Mouse (Mus musculus) T-helper 17 cell (primary cell): ENCODE measurements around the gene Nr4a2.

Experiments used
- in situ Hi-C, 2 experiments: fragments of 300-600 bp; cut with MboI, MseI; formaldehyde crosslinking; loops; 1 replicate in 1 of 2; 2 replicates in 1 of 2; pipeline ENCODE4 v1.15.1; 2025; ENCODE audit warnings: high pct_unique_total_duplicates in 2 of 2

Nr4a2 gene

DNA sequence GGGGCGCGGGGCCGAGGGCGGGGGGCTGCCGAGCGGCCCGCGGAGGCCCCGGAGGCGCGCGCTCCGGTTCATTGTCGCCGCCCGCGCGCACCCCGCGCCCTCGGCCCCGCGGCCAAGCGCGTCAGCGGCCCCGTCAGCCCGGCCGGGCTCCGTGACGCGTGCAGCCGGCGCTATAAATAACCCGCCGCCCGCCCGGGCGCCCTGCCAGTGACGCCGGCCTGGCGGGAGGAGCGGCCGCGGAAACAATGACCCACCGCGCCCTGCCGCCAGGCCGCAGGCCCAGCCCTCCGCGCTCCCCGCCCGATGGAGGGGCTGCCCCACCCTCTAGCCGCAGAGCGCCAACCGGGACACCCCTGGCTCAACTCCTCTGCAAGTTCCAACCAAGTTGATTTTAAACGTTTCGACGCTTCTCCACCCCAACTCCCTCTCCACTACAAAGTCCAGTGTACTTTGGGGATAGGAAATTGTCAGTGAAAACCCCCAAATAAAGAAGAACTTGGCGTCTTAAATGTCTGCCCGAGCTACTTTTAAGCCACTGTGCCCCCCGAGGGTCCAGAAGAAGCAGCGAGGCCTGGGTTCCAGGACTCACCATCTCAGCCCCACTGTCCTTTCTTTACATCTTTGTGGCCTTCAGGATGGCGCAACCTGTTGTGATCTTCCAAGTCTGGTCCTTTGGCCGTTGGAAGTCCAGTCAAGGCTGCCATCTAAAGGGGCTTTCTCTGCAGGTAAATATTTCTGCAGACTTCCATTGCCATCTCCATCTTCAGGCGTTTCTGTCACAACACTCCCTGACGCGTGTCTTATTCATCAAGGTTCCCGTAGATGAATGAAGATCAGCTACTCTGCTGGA lies at the start of gene Nr4a2:
Gene Nr4a2 (minus strand): TSS at position 13 of the 850 bp plus-strand sequence.
- in situ Hi-C loops: loop anchor here in 1 of 2 experiments (5.0 to 25.0 kb wide), 2 partner anchors 108 to 1063 kb away; partner anchors contain the start of gene Cytip

DNA sequence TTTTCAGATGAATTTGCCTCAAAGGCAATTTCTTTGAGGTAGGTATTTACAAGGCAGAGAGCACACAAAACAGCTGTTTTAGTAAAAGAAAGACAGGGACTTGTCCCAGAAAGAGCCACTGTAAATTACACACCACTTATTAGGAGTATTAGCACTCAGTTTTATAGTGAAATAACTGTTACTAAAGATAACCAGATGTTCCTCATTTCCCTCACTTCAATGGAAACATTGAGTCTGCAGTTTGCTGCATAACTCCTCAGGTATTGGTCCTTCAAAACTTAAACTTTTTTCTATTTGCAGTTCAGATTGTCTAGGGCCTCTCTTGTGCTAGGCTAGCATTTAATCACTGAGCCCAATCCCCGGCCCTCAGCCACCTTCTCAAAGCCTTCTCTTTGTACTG lies 41.6 kb upstream of the Nr4a2 start:
- in situ Hi-C loops: loop anchor here in 1 of 2 experiments (25.0 kb wide), 1 partner anchor 1053 kb away; no protein-coding TSS in a partner anchor

- in situ Hi-C loops: loop anchor here in 1 of 2 experiments (25.0 kb wide), 1 partner anchor 1045 kb away; no protein-coding TSS in a partner anchor
Measured at GRCm38 (mm10) chr2:57156814-57157213, 33.0 kb upstream of the Nr4a2 start.

- in situ Hi-C loops: loop anchor here in 1 of 2 experiments (5.0 to 25.0 kb wide), 2 partner anchors 748 to 1037 kb away; no protein-coding TSS in a partner anchor
Measured at GRCm38 (mm10) chr2:57149796-57150195, 26.0 kb upstream of the Nr4a2 start.

- in situ Hi-C loops: loop anchor here in 1 of 2 experiments (5.0 kb wide), 1 partner anchor 749 kb away; no protein-coding TSS in a partner anchor
Measured at GRCm38 (mm10) chr2:57148231-57148630, 24.4 kb upstream of the Nr4a2 start.

DNA sequence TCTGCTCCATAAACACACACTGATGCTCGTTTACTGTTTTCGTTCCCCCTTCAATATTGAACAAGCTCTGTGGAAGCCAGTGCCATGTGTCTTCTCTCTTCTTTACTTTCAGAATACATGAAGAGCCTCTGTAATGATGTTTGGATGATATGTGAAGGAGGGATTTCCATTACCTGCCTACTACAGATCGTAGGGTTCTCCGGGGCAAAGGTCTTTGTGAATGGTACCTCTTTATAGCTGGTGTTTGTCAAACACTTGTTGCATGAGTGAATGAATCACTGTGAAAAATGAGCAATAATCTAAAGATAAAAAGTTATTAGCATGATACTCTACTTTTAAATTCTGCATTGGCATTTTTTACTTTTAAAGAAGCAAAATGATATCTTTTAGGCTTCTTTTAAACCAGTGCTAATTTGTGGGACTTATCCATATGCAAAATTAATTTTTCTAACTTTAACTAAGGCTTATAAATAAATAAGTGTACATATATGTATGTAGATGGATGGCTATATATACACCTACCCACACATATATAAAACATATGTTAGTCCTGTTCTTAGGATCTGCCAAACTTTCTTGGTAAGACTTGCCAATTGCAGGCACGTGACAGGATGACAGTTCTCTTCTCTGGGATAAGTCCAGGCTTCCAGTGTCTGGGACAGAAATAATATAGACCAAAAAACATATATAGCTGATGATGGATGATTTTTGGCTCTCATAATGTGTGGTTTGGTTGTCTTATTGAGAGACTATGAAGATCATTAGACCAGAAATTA lies 22.0 kb upstream of the Nr4a2 start:
- in situ Hi-C loops: loop anchor here in 1 of 2 experiments (5.0 kb wide), 1 partner anchor 751 kb away; no protein-coding TSS in a partner anchor

DNA sequence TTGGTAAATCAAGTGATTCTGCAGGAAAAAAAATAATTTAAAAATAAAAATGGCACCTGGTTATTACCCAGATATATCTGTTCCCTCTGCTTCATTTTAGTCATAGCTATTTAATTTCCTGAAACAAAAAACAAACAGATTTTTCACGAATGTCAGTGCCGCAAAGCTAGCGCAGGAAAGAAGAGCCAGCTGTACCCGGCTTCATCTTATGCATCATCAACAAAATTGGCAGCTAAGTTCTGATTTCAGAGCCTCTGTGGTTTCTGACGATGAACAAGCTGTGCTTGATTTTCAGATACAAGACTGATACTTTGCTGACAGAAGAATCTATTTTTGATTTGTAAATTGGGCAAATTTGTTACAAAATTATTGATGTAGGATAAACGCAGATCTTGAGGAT lies 14.8 kb upstream of the Nr4a2 start:
- in situ Hi-C loops: no loop called here

DNA sequence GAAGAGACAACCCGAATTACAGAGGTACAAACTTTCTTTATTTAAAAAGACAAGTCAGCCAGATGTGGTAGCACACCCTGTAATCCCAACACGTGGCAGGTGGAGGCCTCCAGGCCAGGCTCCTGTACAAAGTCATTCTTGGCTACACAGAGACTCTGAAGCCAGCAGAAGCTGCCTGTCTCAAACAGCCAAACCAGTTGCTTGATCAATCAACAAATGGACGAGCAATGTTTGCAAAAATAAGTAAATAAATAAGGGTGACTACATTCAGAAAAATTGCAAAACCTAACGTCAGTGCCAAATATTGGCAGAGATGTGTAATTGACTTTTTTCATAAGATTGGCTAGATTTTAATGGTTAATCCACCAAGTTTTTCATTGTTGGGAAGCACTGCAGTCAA lies 3.7 kb upstream of the Nr4a2 start:
- in situ Hi-C loops: loop anchor here (5.0 kb wide), 1 partner anchor 55 kb away; no protein-coding TSS in a partner anchor

DNA sequence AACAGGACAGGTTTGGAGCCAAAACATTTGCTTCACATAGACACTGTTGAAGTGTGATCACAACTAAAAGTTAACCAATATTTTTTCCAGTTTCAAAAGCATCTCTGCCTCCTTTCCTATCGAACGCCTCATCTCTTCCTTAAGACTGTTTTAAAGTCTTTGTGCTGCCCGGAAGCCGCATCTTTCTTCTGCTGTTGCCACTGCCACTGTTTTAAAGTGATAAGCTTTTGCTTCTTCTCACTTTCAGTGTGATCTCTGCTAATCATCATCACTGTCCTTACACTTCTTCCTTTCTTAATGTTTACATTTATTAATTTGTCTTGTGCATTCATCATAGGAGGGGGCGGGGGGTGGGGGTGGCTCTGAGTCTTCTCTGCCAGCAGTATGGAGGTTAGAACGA lies 2.1 kb upstream of the Nr4a2 start:
- in situ Hi-C loops: loop anchor here (5.0 kb wide), 1 partner anchor 56 kb away; no protein-coding TSS in a partner anchor

GRCm38 (mm10) chr2:57122986-57123980 lies 520 bp downstream of the Nr4a2 start:
- in situ Hi-C loops: loop anchor here in 1 of 2 experiments (5.0 to 25.0 kb wide), 2 partner anchors 109 to 1064 kb away; partner anchors contain the start of gene Cytip

- in situ Hi-C loops: loop anchor here in 1 of 2 experiments (5.0 to 25.0 kb wide), 2 partner anchors 111 to 1066 kb away; partner anchors contain the start of gene Cytip
Measured at GRCm38 (mm10) chr2:57121110-57121509, 2.7 kb downstream of the Nr4a2 start.

DNA sequence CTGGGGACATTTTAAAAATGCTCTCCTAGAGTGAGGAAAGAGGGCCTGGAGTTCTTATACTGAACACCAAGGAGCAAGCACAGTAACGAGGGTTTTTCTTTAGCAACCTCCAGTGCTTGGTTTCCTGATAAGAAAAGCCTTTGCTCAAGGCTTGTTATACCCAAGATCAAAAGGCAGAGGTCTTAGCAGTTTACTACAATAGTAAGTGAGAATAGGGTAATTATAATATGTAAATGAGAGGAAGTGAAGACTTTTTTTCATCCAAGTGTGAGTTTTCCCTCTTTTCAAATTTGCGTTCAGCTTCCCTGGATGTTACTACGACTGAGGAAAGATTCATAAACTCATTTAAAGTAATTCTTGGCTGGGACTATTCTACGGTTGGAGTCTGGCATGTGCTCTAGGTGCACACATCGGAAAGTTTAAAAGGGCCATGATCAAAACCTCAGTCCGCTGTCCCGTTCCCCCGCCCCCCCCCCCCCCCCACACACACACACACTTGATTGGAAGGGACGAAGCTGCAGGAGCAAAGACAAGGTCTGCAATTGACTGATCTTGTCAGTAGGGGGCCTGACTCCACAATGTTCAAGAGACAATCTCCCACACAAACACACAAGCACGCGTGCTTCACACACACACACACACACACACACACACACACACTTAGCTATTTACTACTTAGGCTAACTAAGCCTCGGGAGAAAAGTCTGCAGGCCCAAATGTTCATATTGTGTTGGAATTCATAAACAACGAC lies 6.4 kb downstream of the Nr4a2 start:
- in situ Hi-C loops: loop anchor here (5.0 to 25.0 kb wide), 3 partner anchors 120 to 1070 kb away; partner anchors contain the start of genes Cytip (in 1 of the 2) and Gpd2 (in 1 of the 2)

DNA sequence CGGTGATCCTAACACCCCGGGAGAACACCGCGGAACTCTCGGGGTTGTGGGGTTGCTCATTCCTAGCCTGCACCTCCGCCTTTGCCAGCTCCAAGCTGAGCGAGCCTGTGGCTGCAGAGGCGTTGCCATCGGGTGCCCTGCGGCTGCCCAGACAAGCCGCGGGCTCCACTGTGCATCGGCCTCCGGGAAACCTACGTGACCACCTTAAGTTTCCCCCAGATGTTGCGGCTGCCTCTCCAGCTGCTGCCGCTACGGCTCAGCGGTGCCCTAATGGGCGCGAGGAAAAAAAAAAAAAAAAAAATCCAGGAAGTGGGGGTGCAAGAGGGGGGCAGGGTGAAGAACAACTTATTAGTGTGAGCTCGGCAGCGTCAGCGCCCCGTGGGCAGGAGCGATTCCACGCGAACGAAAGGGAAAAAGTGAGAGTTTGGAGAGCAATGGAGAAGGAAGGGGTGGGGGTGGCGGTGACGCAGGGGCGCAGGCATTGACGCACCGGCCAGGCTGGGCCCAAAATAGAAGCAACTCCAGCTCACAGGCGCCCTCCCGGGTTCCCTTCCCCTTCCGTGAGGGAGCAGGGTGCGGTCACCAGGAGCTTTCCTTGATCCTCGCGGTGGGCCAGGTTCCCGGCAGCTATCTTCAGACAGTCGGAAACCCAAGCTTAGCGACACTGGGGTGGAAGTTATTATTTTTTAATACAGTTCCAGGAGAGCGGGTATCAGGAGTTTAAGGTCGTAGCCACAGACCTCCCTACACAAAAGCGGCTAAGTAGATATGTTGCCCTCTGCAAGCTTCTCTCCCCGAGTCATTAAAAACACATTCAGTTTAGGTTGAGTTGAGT lies 7.2 kb downstream of the Nr4a2 start:
- in situ Hi-C loops: loop anchor here (5.0 to 25.0 kb wide), 3 partner anchors 121 to 1071 kb away; partner anchors contain the start of genes Cytip (in 1 of the 2) and Gpd2 (in 1 of the 2)

GRCm38 (mm10) chr2:57115864-57116365 lies 7.9 kb downstream of the Nr4a2 start:
- in situ Hi-C loops: loop anchor here (5.0 to 25.0 kb wide), 3 partner anchors 121 to 1071 kb away; partner anchors contain the start of genes Cytip (in 1 of the 2) and Gpd2 (in 1 of the 2)

DNA sequence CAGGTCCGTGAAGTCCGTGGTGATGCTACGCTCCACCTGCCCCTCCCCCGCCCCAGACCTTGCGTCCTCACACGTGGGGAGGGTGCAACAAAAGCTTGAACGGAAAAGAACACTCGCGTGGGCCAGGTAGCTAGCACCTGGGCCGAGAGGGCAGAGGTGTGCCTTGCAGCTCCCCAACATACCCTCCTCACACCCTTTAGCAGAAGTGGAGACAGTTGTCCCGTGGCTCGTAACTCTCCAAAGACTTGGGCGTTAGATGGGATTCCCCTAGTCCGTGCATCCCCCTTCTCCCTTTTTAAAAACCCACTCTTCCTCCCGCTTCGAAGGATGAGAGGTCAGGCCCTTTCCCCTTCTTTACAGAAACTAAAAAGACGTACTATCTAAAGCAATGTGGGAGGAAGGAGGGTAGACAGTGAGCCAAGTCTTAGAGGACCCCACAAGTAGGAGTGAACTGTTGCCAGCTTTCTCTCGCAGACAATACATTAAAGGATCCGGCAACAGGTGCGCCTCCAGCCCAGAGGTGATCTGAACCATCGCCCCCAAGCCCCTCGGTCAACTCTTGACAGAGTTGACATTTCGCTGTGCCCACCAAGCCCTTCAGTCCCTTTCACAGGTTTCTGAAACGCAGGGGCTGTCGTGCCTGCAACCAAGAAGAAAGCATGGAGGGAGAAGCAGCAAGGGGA lies 8.5 kb downstream of the Nr4a2 start:
- in situ Hi-C loops: loop anchor here (5.0 to 25.0 kb wide), 3 partner anchors 122 to 1072 kb away; partner anchors contain the start of genes Cytip (in 1 of the 2) and Gpd2 (in 1 of the 2)

- in situ Hi-C loops: loop anchor here (5.0 to 25.0 kb wide), 3 partner anchors 123 to 1073 kb away; partner anchors contain the start of genes Cytip (in 1 of the 2) and Gpd2 (in 1 of the 2)
Measured at GRCm38 (mm10) chr2:57114211-57115151, 9.3 kb downstream of the Nr4a2 start.
